Mouse (Mus musculus): ENCODE data around the gene Vps41.

Vps41 gene

DNA sequence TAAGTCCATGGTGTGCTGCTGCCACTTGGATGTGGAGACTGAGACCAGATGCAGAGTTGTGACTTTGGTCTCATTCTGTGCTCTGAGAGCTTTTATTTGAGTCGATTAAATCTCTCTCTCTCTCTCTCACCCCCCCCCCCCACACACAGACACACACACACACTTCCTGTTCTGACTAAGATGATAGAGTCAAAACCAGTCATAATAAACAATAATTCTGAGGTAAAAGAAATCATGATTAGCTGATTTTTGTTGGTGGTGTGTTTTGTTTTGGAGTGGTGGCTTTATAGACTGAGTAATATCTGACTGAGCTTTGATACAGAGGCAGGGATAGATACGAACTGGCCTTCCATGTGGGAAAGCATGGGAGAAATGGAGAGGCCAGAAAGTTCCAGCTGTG lies 74.6 kb downstream of the Vps41 start:
- DNase-seq (ENCODE audit: low read depth, low spot score), result no peak

- DNase-seq (ENCODE audit: low read depth, low spot score), result no peak
These were observed 77.4 kb downstream of the Vps41 start for GRCm38 (mm10) chr13:18794454-18794853.

DNA sequence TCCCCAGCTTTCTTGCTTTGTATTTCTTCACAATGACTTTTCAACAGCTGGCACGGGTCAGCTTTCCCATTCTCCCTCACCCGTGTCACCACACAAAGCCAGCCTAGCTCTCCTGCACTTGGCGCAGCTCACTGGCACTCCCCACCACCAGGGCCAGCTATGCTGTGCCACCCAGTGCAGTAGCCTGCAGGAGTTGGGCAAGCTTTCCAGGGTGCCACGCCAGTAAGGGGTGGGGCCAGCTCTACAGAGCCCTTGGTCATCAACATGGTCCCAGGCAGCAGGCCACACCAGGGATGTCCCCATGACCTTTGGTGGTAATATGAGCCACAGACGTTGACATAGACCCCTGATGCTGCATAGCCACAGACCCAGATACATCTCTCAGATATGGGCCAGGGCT lies 80.5 kb downstream of the Vps41 start:
- DNase-seq (ENCODE audit: low read depth, low spot score), result no peak

DNA sequence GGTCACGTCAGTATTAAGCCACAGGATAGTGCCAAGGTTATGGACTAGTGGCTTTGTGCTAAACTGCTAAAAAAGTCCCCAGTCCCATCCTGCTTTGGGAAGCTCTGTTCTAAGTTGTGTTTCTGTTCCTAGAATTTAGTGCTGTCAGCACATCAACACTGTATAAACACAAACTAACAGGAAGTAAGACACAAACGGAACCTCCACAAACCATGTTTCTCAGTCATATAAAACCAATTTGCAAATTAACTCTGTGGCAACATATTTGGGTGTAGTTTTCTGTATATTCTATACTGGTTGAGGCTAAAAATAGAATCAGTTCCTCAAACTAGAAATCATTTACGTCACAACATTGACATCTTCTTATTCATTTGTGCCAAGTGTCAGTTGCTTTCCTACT lies 83.3 kb downstream of the Vps41 start:
- DNase-seq (ENCODE audit: low read depth, low spot score), result no peak

- no peak for DNase-seq (ENCODE audit: low read depth, low spot score)
These were observed 92.4 kb downstream of the Vps41 start for GRCm38 (mm10) chr13:18809465-18809864.

DNA sequence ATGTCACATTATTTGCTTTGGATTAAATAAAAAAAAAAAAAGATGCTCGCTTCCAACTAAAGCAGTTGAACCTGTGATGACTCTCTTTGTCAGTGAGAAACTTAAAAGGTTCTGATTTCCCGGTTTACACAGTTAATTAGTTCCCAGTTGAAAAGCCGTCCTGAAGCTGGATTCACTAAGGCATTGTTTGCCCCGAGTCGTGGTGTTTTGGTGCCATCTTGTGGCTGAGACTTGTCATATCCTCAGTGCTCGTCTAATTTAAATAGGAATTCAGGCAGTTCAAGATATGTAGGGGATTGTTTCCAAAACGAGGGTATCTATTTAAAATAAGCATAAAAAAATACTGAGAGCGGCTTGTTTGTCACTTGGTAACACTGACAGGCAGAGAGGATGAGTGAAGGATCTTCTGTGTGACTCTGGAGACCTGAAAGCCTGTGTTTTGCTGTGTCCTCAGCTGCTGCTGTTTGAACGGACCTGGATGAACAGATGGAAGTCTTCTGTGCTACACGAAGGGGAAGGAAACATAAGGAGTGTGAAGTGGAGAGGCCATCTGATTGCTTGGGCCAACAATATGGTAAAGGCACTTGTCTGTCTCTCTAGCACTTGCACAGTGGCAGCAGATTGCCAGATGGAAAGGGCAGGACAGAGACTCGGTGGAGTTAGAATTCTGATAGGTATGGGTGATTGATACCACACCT lies 93.0 kb downstream of the Vps41 start:
- DNase-seq (ENCODE audit: low read depth, low spot score), result peak; percentile 56

DNA sequence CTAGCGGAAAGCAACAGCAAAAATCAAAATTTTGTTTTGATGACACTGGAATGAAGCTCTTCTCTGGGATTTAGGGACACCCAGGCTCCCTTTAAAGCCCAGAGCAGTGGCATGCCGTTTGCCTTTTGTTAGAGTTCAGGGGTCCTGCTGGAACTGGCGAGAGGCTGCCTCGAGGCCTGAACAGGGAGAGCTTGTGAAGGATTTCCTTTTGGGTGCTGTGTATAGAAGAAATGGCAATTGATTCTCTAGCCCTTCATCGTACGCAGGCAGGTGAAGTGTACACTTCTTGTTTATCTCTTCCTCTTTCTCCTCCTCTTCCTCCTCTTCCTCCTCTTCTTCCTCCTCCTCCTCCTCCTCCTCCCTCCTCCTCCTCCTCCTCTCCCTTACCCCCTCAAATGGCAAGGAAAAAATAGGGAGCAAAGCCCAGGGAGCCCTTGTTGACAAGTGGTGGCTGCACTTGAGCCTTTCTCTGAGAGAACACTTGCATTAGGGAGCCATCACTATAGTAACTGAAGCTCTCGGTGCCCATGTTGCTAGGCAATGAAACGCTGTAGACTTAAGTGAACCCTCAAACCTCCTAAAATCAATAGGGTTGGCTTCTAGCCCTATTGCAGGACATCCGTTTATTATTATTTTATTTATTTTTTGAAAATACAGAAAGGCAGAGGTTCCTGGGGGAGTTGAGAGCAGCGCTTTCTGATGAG lies 107.5 kb downstream of the Vps41 start:
- no peak for DNase-seq (ENCODE audit: low read depth, low spot score)

GRCm38 (mm10) chr13:18827029-18827428 lies 109.9 kb downstream of the Vps41 start:
- DNase-seq (ENCODE audit: low read depth, low spot score), result no peak

DNA sequence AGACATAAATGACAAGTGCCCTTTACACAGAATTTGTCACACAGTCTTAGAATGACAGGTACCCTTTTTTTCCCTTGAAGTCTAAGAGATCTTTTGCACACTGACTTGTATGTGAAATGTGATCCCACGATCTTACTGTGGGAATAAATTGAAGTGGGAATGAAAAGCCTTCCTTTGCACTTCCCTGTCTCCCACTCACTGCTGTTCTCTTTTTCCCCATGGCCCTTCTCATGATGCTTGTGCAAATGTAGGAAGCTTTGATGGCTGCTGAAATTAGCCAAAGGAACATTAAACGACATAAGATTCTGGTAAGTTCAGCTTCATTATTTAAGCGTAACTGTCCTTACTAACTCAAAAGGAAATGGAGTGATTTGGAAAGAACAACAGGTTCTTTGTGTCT lies 113.4 kb downstream of the Vps41 start:
- DNase-seq (ENCODE audit: low read depth, low spot score), result no peak

- no peak for DNase-seq (ENCODE audit: low read depth, low spot score)
These were observed 122.1 kb downstream of the Vps41 start for GRCm38 (mm10) chr13:18839231-18839630.

DNA sequence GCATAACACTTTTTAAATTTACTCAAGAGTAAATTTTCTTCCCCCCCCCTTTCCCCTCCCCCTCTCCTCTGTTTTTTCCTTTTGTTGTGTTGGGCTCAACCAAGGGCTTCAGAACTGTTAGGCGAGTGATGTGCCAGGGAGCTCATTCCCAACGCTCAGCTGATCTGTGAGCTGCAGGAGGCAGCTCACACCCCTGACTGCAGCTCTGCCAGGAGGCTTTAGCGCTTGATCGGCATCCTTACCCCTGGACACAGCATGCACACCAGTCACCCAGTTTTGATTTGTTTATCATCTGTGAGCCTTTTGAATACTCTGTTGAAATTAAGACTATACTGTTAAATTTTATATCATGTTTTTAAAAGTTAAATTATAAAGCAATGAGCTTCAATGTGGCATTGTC lies 123.3 kb downstream of the Vps41 start:
- no peak for DNase-seq (ENCODE audit: low read depth, low spot score)

GRCm38 (mm10) chr13:18841019-18841418 lies 123.9 kb downstream of the Vps41 start:
- DNase-seq (ENCODE audit: low read depth, low spot score), result no peak

DNA sequence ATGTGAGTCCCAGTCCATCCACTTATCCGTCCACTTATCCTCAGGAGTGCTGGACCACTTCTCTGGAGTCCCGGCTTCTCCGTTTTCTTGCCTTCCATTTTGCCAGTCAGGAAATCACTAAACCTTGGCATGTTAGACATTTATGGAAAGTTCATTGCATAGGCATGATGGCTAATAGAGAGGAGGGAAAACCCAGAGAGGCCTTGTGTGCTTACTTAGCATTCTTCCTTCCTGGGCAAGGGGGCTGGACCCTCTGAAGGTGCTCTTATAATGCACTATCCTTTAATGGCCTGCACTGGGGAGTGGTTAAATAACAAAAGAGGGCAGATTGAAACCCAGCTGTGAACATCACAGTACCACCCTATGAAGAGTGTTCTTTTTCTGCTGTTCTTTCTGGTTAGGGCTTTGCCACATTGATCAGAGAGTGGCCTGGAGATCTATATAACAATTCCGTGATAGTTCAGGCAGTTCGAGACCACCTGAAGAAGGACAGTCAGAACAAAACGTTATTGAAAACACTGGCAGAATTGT lies 124.7 kb downstream of the Vps41 start:
- no peak for DNase-seq (ENCODE audit: low read depth, low spot score)

DNA sequence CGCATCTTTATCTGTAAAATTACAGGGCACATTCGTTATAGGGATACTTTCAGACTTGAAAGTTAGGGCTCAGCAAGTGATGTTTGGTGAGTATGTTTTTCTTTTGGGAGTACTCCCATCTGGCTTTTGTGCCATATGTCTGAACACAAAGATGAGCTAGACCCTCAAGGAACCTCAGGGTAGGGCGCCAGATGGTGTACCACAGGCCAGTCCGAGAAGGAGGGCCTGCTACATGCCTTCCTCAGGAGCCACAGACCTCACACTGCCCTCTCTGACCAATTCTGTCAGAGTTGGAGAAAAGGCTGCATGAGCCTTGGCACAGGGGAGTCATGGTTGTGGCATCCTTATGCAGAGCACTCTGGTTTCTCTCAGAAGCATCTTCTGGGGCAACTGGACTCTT lies 125.5 kb downstream of the Vps41 start:
- no peak for DNase-seq (ENCODE audit: low read depth, low spot score)

DNA sequence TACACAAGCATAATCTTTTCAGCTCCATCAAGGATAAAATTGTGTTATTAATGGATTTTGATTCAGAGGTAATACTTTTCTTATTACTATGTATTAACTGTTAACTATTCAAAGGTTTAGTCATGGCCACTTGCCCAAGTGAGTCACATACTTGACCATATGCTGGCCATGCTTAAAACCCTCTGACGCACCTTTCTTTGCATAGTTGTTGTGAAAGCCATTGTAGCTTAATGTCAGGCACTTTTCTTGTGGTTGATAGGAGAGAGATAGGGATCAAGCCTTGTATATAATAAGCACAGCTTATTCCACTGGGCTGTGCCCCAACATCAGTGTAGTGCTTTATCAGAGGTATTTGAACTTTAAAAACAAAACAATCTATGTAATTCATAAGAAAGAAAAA lies 126.5 kb downstream of the Vps41 start:
- no peak for DNase-seq (ENCODE audit: low read depth, low spot score)

DNA sequence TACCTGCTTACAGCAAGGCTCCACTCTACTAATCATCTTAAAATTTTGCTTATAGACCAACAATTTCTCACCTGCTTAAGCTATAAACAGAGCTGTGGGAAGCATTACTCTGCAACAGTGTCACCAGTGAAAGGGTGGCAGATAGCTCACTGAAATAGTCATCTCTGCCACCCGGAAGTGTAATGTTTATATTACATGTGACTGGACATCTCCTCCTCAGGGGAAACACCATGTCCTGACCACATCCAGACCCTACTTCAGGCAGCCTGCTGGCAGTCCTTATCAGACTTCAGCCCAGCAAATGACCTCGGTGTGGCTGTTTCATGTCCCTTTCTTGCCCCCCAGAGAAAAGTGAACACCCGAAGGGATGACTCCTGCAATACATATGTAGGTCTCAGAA lies 130.3 kb downstream of the Vps41 start:
- no peak for DNase-seq (ENCODE audit: low read depth, low spot score)

GRCm38 (mm10) chr13:18849563-18849962 lies 132.5 kb downstream of the Vps41 start:
- DNase-seq (ENCODE audit: low read depth, low spot score), result no peak

GRCm38 (mm10) chr13:18851182-18851581 lies 134.1 kb downstream of the Vps41 start:
- no peak for DNase-seq (ENCODE audit: low read depth, low spot score)

GRCm38 (mm10) chr13:18852718-18853117 lies 135.6 kb downstream of the Vps41 start:
- no peak for DNase-seq (ENCODE audit: low read depth, low spot score)

GRCm38 (mm10) chr13:18856026-18856802 lies 139.1 kb downstream of the Vps41 start:
- no peak for DNase-seq (ENCODE audit: low read depth, low spot score)

DNA sequence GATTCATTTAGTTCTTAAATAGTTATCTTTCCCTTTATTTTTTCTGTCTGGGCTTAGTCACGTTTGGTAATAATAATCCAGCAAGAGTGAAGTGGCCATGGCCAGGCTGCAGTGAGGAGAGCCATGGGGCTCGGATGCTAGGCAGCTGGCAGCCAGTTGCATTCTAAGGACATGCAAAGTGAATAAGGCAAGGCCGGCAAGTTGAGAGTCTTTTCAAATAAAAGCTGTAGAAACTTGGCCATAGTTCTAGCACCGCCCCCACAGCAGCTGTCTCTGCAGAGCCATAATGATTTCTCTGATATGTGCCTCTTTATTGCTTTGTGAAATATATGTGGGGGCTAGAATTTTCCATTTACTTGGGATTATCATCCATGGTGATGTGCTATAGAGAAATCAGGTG lies 141.1 kb downstream of the Vps41 start:
- DNase-seq (ENCODE audit: low read depth, low spot score), result no peak

GRCm38 (mm10) chr13:18859389-18859788 lies 142.3 kb downstream of the Vps41 start:
- no peak for DNase-seq (ENCODE audit: low read depth, low spot score)

Measured in retina, adult 2 months (tissue).